Mouse (Mus musculus): Measurements from ENCODE around the gene Sh3gl2. TPM values are rescaled to one million over a fixed set of nuclear protein-coding genes. Genes with fewer than 3 reads are reported as not detected.

Sh3gl2 gene
- total RNA-seq, 1 experiment from 2014 or later, result not detected

GRCm38 (mm10) chr4:85291296-85291695, 86.4 kb downstream of the Sh3gl2 start:
- no peak for ATAC-seq (replicated peaks; ENCODE audit: low read depth, poor library complexity, severe bottlenecking)

GRCm38 (mm10) chr4:85293368-85293767, 88.4 kb downstream of the Sh3gl2 start:
- ATAC-seq (replicated peaks; ENCODE audit: low read depth, poor library complexity, severe bottlenecking), result no peak

- no peak for ATAC-seq (replicated peaks; ENCODE audit: low read depth, poor library complexity, severe bottlenecking)
These were observed 95.9 kb downstream of the Sh3gl2 start for GRCm38 (mm10) chr4:85300610-85301405.

DNA sequence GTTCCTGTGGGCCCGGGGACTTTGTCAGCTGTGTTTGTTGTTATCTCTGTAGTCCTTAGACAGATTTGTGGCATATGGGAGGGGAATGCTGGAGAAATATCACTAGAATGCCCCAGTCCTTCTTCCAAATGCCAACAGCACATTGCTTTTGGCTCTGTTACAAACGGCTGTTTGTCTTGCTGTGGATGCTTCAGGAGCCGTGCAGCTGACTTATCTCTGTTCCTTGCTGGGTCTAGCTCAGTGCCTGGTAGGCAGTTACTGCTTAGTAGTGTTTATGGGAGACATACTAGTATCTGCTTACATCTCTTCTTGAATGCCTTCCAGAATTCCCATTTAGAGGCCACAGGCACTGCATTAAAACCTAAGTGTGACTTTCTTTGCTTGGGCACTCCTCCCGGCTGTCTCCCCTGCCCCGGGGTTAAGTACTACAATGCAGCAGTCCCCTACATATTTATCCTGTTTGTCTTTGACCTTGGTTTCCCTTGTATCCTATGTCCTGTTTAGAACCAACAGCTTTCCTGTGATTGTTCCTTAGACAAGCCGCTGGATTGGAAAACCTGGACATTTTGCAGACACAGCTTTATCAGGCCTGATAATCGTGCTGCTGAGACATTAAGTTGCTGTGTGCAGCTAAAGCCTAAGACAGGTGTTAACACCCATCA, 101.1 kb downstream of the Sh3gl2 start:
- ATAC-seq (replicated peaks; ENCODE audit: low read depth, poor library complexity, severe bottlenecking), result no peak

GRCm38 (mm10) chr4:85319092-85319491, 114.2 kb downstream of the Sh3gl2 start:
- no peak for ATAC-seq (replicated peaks; ENCODE audit: low read depth, poor library complexity, severe bottlenecking)

GRCm38 (mm10) chr4:85325454-85325853, 120.5 kb downstream of the Sh3gl2 start:
- ATAC-seq (replicated peaks; ENCODE audit: low read depth, poor library complexity, severe bottlenecking), result no peak

GRCm38 (mm10) chr4:85326052-85326451, 121.1 kb downstream of the Sh3gl2 start:
- no peak for ATAC-seq (replicated peaks; ENCODE audit: low read depth, poor library complexity, severe bottlenecking)

- ATAC-seq (replicated peaks; ENCODE audit: low read depth, poor library complexity, severe bottlenecking), result no peak
These were observed 129.8 kb downstream of the Sh3gl2 start for GRCm38 (mm10) chr4:85334688-85335200.

- no peak for ATAC-seq (replicated peaks; ENCODE audit: low read depth, poor library complexity, severe bottlenecking)
These were observed 131.4 kb downstream of the Sh3gl2 start for GRCm38 (mm10) chr4:85336356-85336755.

- no peak for ATAC-seq (replicated peaks; ENCODE audit: low read depth, poor library complexity, severe bottlenecking)
These were observed 134.2 kb downstream of the Sh3gl2 start for GRCm38 (mm10) chr4:85339126-85339525.

DNA sequence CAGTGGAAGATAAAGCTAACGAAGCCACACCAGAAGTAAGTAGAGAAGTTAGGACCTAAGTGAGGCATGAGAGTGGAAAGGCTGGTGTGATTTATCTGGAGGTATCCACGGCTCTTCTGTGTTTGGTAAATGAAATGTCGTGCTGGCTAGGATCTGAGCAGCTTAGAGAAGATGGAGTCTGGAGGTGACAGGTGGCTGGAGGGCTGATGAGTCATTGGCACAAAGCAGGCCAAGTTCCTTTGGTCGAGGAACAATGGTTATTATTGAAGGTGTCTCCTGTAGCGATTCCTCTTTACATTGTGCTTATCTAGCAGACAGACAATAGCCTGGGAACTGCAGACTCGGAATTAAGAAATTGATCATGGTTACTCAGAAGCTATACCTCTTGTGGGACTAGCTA, 135.8 kb downstream of the Sh3gl2 start:
- no peak for ATAC-seq (replicated peaks; ENCODE audit: low read depth, poor library complexity, severe bottlenecking)

- no peak for ATAC-seq (replicated peaks; ENCODE audit: low read depth, poor library complexity, severe bottlenecking)
These were observed 141.0 kb downstream of the Sh3gl2 start for GRCm38 (mm10) chr4:85345911-85346310.

GRCm38 (mm10) chr4:85348079-85348643, 143.2 kb downstream of the Sh3gl2 start:
- ATAC-seq (replicated peaks; ENCODE audit: low read depth, poor library complexity, severe bottlenecking), result no peak

GRCm38 (mm10) chr4:85362661-85363060, 157.7 kb downstream of the Sh3gl2 start:
- no peak for ATAC-seq (replicated peaks; ENCODE audit: low read depth, poor library complexity, severe bottlenecking)

GRCm38 (mm10) chr4:85363205-85363604, 158.3 kb downstream of the Sh3gl2 start:
- no peak for ATAC-seq (replicated peaks; ENCODE audit: low read depth, poor library complexity, severe bottlenecking)

DNA sequence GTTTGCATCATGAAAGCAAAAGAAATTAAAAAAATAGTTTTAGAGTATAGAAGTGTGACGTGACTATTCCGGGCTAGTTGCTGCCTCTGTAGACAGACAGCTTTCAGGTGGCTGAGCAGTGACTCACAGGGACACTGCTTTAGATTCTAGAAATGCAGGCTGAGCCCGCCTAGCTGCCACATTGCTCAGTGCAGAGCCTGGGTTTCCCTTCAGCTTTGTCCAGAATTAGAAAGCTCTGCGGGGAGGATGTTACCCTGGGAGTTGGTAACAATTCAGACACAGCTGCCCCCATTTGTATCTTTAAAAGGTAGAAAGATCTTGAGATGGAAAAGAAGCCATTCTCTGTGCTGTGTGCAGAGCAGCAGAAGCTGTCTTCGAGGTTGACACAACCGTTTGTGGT, 166.1 kb downstream of the Sh3gl2 start:
- no peak for ATAC-seq (replicated peaks; ENCODE audit: low read depth, poor library complexity, severe bottlenecking)

DNA sequence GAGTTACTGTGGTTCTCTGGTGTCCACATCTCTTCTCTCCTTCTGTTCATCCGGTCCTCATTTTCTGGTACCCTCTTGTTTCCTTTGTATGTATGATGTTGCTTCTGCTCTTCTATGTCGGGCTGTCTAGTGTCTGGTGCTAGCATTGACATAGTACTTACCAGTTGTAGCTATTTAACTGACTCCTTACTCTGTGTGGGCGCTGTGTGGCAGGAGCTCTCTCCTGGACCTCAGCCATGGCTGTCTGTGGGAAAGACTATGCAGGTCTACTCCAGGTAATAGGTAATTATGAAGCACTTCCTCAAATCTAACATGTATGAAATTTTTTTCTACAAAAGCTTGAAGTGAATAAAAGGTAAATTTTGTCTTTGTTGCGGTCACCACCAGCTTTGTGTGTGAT, 169.9 kb downstream of the Sh3gl2 start:
- ATAC-seq (replicated peaks; ENCODE audit: low read depth, poor library complexity, severe bottlenecking), result no peak

- ATAC-seq (replicated peaks; ENCODE audit: low read depth, poor library complexity, severe bottlenecking), result no peak
These were observed 171.3 kb downstream of the Sh3gl2 start for GRCm38 (mm10) chr4:85376187-85376586.

DNA sequence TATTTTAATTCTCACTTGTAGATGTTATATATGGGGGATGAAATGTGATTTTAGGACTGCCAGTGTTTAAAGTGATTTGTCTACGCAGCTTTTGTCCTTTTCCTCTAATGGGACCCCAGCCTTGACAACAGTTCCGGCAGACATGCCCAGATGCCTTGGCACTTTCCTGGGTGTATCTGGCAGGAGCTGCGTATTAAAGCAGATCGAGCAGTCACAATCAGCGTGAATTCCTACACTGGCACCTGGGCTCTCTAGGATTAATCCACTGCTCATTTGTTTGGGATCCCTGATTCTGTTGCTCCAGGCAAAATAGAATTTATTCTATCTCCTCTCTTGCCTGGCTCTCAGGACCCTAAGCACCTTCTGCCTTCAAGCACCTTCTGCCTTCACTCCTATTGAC, 171.7 kb downstream of the Sh3gl2 start:
- ATAC-seq (replicated peaks; ENCODE audit: low read depth, poor library complexity, severe bottlenecking), result no peak

- no peak for ATAC-seq (replicated peaks; ENCODE audit: low read depth, poor library complexity, severe bottlenecking)
These were observed 180.3 kb downstream of the Sh3gl2 start for GRCm38 (mm10) chr4:85385241-85385640.

DNA sequence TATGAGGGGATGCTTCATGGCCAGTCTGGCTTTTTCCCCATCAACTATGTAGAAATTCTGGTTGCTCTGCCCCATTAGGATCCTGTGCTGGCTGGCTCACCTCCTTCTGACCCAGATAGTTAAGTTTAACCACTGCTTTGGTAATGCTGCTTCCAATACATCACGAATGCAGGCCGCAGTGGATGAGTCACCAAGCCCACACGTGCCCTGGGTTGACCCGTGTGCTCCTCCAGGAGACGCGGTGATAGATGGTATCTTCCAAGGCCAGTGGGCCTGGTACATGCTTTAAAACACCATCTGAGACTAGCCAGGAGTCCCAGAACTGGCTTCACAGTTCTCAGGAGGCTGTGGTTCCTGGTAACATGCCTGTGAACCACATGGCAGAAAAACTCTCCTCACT, 182.8 kb downstream of the Sh3gl2 start:
- no peak for ATAC-seq (replicated peaks; ENCODE audit: low read depth, poor library complexity, severe bottlenecking)

All from common myeloid progenitor, adult 5-6 weeks (primary cell).